Mouse (Mus musculus): Measurements from ENCODE around the gene Aurkaip1. TPM values are rescaled to one million over a fixed set of nuclear protein-coding genes. Genes with fewer than 3 reads are reported as not detected.

Aurkaip1 gene
- polyA plus RNA-seq, 2 experiments, result 114 to 129 TPM

DNA sequence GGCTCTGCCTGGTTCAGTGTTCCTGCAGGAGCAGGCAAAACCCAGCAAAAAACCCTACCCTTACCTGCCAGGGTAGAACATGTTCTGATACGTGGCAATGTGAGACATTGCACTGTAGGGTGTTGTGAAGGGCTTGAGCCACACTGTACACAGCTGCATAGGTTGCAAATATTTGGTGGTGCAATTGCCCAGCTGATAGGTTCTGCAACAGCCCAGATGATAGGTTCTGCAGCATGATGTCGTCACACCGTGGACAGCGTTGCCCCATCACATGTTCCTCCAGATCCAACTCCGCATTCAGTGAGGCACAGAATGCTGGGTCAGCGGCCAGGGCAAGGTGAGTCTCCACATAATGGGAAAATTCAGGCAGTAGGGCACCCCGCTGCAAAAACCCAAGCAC is 30.7 kb downstream of the Aurkaip1 start:
- WGBS, result 86% methylated on average over 7 of the region's 7 CpGs
- Histone ChIP-seq H3K4me2 (replicated peaks; ENCODE audit: low read depth, low read length, severe bottlenecking) (no peak overlapping the region), H3K4me1 (ENCODE audit: control insufficient read depth, insufficient read depth, low read length) (no peaks in the 10 kb centered on the region), H3K9ac (ENCODE audit: low read depth, low read length, severe bottlenecking) (no peak overlapping the region), H3K36me3 (ENCODE audit: control insufficient read depth, insufficient read depth, low read length) (peaks cover 53% of the 10 kb centered on the region), H3K27me3 (ENCODE audit: control insufficient read depth, insufficient read depth, low read length) (no peaks in the 10 kb centered on the region), H3K9me3 (ENCODE audit: control insufficient read depth, low read length) (no peaks in the 10 kb centered on the region), H3K27ac (replicated peaks; ENCODE audit: low read depth, low read length) (no peak overlapping the region), H3K4me3 (replicated peaks; ENCODE audit: low read length) (no peak overlapping the region)
- no peak for TF ChIP-seq POLR2A (IDR thresholded peaks at IDR 0.05; ENCODE audit: borderline replicate concordance, extremely low read depth, insufficient read depth, insufficient read length)
- DNase-seq (ENCODE audit: low spot score), result no peak
- no peak for ATAC-seq (ENCODE audit: low FRiP score, low read depth)

DNA sequence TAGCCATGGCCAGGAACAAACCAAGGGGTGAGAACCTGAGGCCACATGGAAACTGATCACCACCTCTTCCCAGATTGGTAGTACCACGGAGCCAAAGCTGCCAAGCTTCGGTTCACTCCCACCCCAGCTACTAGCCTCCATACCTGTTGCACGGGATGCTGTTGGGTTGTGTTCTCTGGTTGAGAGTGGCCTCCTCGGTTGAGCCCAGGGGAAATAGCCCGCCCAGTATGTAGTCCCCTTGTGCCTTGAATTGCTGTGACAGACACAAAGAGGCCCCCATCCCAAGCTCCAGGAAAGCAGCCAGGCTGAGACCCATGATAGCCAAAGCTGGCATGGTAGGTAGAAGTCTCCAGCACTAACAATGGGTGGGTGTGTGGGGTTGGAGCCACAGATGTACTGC is 31.9 kb downstream of the Aurkaip1 start, which contains the start of gene Tas1r3:
Gene Tas1r3 (minus strand): TSS at position 362 of the 400 bp plus-strand sequence.
- TF ChIP-seq POLR2A (IDR thresholded peaks at IDR 0.05; ENCODE audit: borderline replicate concordance, extremely low read depth, insufficient read depth, insufficient read length), result no peak
- Histone ChIP-seq H3K4me2 (replicated peaks; ENCODE audit: low read depth, low read length, severe bottlenecking) (no peak within 1 kb of the TSS), H3K9me3 (ENCODE audit: control insufficient read depth, low read length) (no peaks in the 10 kb centered on the region), H3K36me3 (ENCODE audit: control insufficient read depth, insufficient read depth, low read length) (peaks cover 44% of the 10 kb centered on the region), H3K4me3 (replicated peaks; ENCODE audit: low read length) (no peak within 1 kb of the TSS), H3K9ac (ENCODE audit: low read depth, low read length, severe bottlenecking) (no peak within 1 kb of the TSS), H3K4me1 (ENCODE audit: control insufficient read depth, insufficient read depth, low read length) (no peaks in the 10 kb centered on the region), H3K27ac (replicated peaks; ENCODE audit: low read depth, low read length) (no peak within 1 kb of the TSS), H3K27me3 (ENCODE audit: control insufficient read depth, insufficient read depth, low read length) (no peaks in the 10 kb centered on the region)
- DNase-seq (ENCODE audit: low spot score) (no peak), ATAC-seq (ENCODE audit: low FRiP score, low read depth) (no peak)
- 86% methylated on average over 5 of the region's 5 CpGs for WGBS

DNA sequence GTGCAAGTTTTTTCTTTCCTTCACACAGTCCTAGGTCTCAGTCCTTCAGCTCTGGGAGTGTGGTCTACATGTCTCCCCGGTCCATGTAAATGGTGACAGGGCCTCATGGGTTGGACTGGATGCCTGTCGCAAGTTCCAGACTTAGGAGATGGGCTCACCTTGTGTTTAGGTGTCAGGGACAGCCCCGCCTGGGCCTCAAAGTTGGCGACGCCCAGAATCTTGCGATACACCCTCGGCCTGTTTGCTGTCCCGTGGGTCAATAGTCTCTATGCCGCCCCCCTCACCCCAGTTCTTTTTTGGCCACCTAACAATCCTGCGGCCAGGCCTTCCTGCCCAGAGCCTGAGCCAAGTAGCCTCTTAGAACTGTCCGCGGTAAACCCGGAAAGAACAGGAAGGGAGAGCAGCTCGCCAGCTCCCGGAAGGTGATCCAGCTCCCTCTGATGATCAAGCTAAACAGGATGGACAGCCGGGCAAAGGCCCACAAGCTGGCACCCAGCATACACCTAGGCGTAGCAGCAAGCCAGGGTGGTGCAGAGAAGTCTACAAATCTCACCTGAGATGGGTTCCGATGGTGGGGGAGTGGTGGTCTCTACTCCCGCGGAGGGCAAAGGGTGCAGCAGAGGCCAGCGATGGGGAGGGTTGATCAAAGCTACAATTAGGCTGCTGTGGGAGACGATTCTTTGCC is 37.7 kb downstream of the Aurkaip1 start:
- no peaks in the 10 kb centered on the region for H3K27me3 ChIP-seq (ENCODE audit: control insufficient read depth, insufficient read depth, low read length)
- H3K9me3 ChIP-seq (ENCODE audit: control insufficient read depth, low read length), result no peaks in the 10 kb centered on the region
- TF ChIP-seq POLR2A (IDR thresholded peaks at IDR 0.05; ENCODE audit: borderline replicate concordance, extremely low read depth, insufficient read depth, insufficient read length), result no peak
- peaks cover 40% of the 10 kb centered on the region for H3K36me3 ChIP-seq (ENCODE audit: control insufficient read depth, insufficient read depth, low read length)
- peak overlapping the region; percentile 67 for H3K9ac ChIP-seq (ENCODE audit: low read depth, low read length, severe bottlenecking)
- DNase-seq (ENCODE audit: low spot score), result no peak
- H3K4me2 ChIP-seq (replicated peaks; ENCODE audit: low read depth, low read length, severe bottlenecking), result peak overlapping the region; percentile 91
- H3K4me3 ChIP-seq (replicated peaks; ENCODE audit: low read length), result peak overlapping the region; percentile 79
- no peak overlapping the region for H3K27ac ChIP-seq (replicated peaks; ENCODE audit: low read depth, low read length)
- ATAC-seq (ENCODE audit: low FRiP score, low read depth), result peak; percentile 21; the same call in 1 of the 2 replicates
- WGBS, result 10% methylated on average over 20 of the region's 22 CpGs
- peaks cover 11% of the 10 kb centered on the region for H3K4me1 ChIP-seq (ENCODE audit: control insufficient read depth, insufficient read depth, low read length)

DNA sequence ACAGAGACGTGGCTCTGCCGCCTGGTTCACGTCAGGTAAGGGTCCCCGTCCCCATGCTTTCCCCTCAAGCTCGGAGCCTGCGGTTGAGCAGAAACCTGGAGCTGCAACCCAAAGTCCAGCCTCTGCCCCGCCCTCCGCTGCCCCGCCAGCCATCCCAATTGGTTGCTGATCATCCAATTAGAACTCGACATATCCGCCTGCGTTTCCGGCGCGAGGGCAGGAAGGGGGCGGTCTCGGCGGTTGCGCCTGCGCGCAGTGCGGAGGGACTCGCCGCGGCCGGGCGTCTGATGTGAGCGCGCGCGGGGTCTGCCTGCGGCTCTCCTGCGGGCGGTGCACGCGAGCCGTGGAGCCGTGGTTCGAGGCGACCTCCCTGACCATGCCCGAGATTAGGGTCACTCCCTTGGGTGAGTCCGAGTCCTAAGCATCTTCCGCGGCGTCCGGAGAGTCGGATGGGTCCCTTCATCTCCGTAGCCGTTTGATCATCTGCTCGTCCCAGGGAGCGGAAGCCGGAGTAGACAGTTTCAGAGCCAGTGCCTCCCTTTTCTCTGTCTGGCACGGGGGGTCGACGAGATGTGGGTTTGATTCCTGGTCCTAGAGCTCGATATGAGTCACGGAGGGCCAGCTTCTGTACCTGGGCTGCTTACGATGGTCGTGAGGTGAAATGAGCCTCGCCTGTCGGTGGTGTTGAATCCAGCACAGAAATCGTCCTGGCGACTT is 38.4 kb downstream of the Aurkaip1 start, which contains the start of the genes Cptp and Ints11:
Gene Cptp (minus strand): TSS at position 124 of the 717 bp plus-strand sequence.
Gene Ints11 (plus strand): TSS at position 230 of the 717 bp plus-strand sequence.
- peaks cover 46% of the 10 kb centered on the region for H3K36me3 ChIP-seq (ENCODE audit: control insufficient read depth, insufficient read depth, low read length)

DNA sequence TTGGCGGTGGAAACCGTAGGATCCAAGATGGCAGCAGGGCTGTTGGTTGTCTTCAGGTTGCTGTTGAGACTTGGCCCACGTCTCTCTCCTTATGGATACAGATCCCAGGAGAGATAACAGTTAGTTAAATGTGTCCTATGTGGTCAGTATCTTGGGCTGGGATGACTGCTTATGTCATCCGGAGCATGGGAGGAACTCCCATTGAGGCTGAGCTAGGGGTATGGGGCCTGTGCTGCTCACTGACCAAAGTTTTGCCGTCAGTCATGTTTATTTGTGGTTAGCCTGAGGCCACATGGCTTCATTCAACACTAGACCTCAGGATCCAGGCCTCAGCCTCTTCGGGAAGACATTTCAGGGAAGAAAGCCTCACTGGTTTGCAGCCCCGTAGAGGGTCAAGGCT is 40.3 kb downstream of the Aurkaip1 start:
- DNase-seq (ENCODE audit: low spot score) (no peak), ATAC-seq (ENCODE audit: low FRiP score, low read depth) (no peak)
- H3K9ac ChIP-seq (ENCODE audit: low read depth, low read length, severe bottlenecking), result no peak overlapping the region
- no peak for TF ChIP-seq POLR2A (IDR thresholded peaks at IDR 0.05; ENCODE audit: borderline replicate concordance, extremely low read depth, insufficient read depth, insufficient read length)
- whole genome bisulfite sequencing, result 93% methylated on average over 7 of the region's 7 CpGs
- H3K9me3 ChIP-seq (ENCODE audit: control insufficient read depth, low read length), result no peaks in the 10 kb centered on the region
- H3K4me2 ChIP-seq (replicated peaks; ENCODE audit: low read depth, low read length, severe bottlenecking), result no peak overlapping the region
- peaks cover 44% of the 10 kb centered on the region for H3K36me3 ChIP-seq (ENCODE audit: control insufficient read depth, insufficient read depth, low read length)
- no peak overlapping the region for H3K4me3 ChIP-seq (replicated peaks; ENCODE audit: low read length)
- no peak overlapping the region for H3K27ac ChIP-seq (replicated peaks; ENCODE audit: low read depth, low read length)
- no peaks in the 10 kb centered on the region for H3K27me3 ChIP-seq (ENCODE audit: control insufficient read depth, insufficient read depth, low read length)
- peaks cover 11% of the 10 kb centered on the region for H3K4me1 ChIP-seq (ENCODE audit: control insufficient read depth, insufficient read depth, low read length)

More for the DNA sequence above, 38.4 kb downstream of the Aurkaip1 start, which contains the start of the genes Cptp and Ints11:
- Histone ChIP-seq H3K9ac (ENCODE audit: low read depth, low read length, severe bottlenecking) (peak within 1 kb of the TSS; percentile 72), H3K9me3 (ENCODE audit: control insufficient read depth, low read length) (no peaks in the 10 kb centered on the region), H3K4me1 (ENCODE audit: control insufficient read depth, insufficient read depth, low read length) (peaks cover 11% of the 10 kb centered on the region), H3K27ac (replicated peaks; ENCODE audit: low read depth, low read length) (0 out of 2 replicates have a peak within 1 kb of the TSS, but pooled peaks have one; percentile 52), H3K27me3 (ENCODE audit: control insufficient read depth, insufficient read depth, low read length) (no peaks in the 10 kb centered on the region), H3K4me2 (replicated peaks; ENCODE audit: low read depth, low read length, severe bottlenecking) (peak within 1 kb of the TSS; percentile 91), H3K4me3 (replicated peaks; ENCODE audit: low read length) (peak within 1 kb of the TSS; percentile 79)
- 0 out of 2 replicates have a peak, but pooled peaks have one; percentile 70 for TF ChIP-seq POLR2A (IDR thresholded peaks at IDR 0.05; ENCODE audit: borderline replicate concordance, extremely low read depth, insufficient read depth, insufficient read length)
- DNase-seq (ENCODE audit: low spot score) (peak; percentile 94), ATAC-seq (ENCODE audit: low FRiP score, low read depth) (peak; percentile 97)
- under 1% methylated on average over 57 of the region's 63 CpGs for WGBS

Small RNA genes within 50 kb of the gene (microRNA-seq; reads per million reads assigned to microRNA genes)
- gene Gm27743, result not detected

Other genes with a start within 250 kb of the Aurkaip1 start
- gene Slc35e2, start 229.9 kb upstream of the Aurkaip1 start, polyA plus RNA-seq (2012; rRNA removed), result 10.9 and 13.8 TPM in 2 replicates
- 8.5 and 10.8 TPM in 2 replicates for gene Slc35e2, start 229.9 kb upstream of the Aurkaip1 start, polyA plus RNA-seq (2014; fragmentation: Nextera tagmentation; extraction: Ambion mirVana)
- gene Cdk11b, start 206.4 kb upstream of the Aurkaip1 start, polyA plus RNA-seq (2012; rRNA removed), result 45.3 and 65.6 TPM in 2 replicates
- gene Cdk11b, start 206.4 kb upstream of the Aurkaip1 start, polyA plus RNA-seq (2014; fragmentation: Nextera tagmentation; extraction: Ambion mirVana), result 53.9 and 60.1 TPM in 2 replicates
- gene Gm10563, start 185.9 kb upstream of the Aurkaip1 start, polyA plus RNA-seq (2012; rRNA removed), result not detected in 2 replicates
- gene Gm10563, start 185.9 kb upstream of the Aurkaip1 start, polyA plus RNA-seq (2014; fragmentation: Nextera tagmentation; extraction: Ambion mirVana), result not detected in 2 replicates
- 34.7 and 42.7 TPM in 2 replicates for gene Mmp23, start 177.9 kb upstream of the Aurkaip1 start, polyA plus RNA-seq (2012; rRNA removed)
- gene Mmp23, start 177.9 kb upstream of the Aurkaip1 start, polyA plus RNA-seq (2014; fragmentation: Nextera tagmentation; extraction: Ambion mirVana), result 17.3 and 19.8 TPM in 2 replicates
- 77.4 and 97.5 TPM in 2 replicates for gene Mib2, start 162.1 kb upstream of the Aurkaip1 start, polyA plus RNA-seq (2012; rRNA removed)
- gene Mib2, start 162.1 kb upstream of the Aurkaip1 start, polyA plus RNA-seq (2014; fragmentation: Nextera tagmentation; extraction: Ambion mirVana), result 29.5 and 32.1 TPM in 2 replicates
- gene Fndc10, start 136.9 kb upstream of the Aurkaip1 start, polyA plus RNA-seq (2012; rRNA removed), result 31.0 and 46.5 TPM in 2 replicates
- 8.1 and 9.4 TPM in 2 replicates for gene Fndc10, start 136.9 kb upstream of the Aurkaip1 start, polyA plus RNA-seq (2014; fragmentation: Nextera tagmentation; extraction: Ambion mirVana)
- 105 and 115 TPM in 2 replicates for gene Ssu72, start 126.5 kb upstream of the Aurkaip1 start, polyA plus RNA-seq (2012; rRNA removed)
- gene Ssu72, start 126.5 kb upstream of the Aurkaip1 start, polyA plus RNA-seq (2014; fragmentation: Nextera tagmentation; extraction: Ambion mirVana), result 131 and 135 TPM in 2 replicates
- 3.7 and 4.0 TPM in 2 replicates for gene Tmem240, start 96.5 kb upstream of the Aurkaip1 start, polyA plus RNA-seq (2012; rRNA removed)
- gene Tmem240, start 96.5 kb upstream of the Aurkaip1 start, polyA plus RNA-seq (2014; fragmentation: Nextera tagmentation; extraction: Ambion mirVana), result 0.88 and 1.1 TPM in 2 replicates
- 117 and 135 TPM in 2 replicates for gene Atad3a, start 70.2 kb upstream of the Aurkaip1 start, polyA plus RNA-seq (2012; rRNA removed)
- 84.8 and 85.2 TPM in 2 replicates for gene Atad3a, start 70.2 kb upstream of the Aurkaip1 start, polyA plus RNA-seq (2014; fragmentation: Nextera tagmentation; extraction: Ambion mirVana)
- gene Vwa1, start 56.6 kb upstream of the Aurkaip1 start, polyA plus RNA-seq (2012; rRNA removed), result 12.4 and 14.9 TPM in 2 replicates
- gene Vwa1, start 56.6 kb upstream of the Aurkaip1 start, polyA plus RNA-seq (2014; fragmentation: Nextera tagmentation; extraction: Ambion mirVana), result 11.9 and 13.9 TPM in 2 replicates
- gene Tmem88b, start 45.4 kb upstream of the Aurkaip1 start, polyA plus RNA-seq (2012; rRNA removed), result 2.0 and 2.6 TPM in 2 replicates
- 0.48 and 0.67 TPM in 2 replicates for gene Tmem88b, start 45.4 kb upstream of the Aurkaip1 start, polyA plus RNA-seq (2014; fragmentation: Nextera tagmentation; extraction: Ambion mirVana)
- 0.23 TPM in 1 of 2 replicates, not detected in the other for gene Ankrd65, start 40.8 kb upstream of the Aurkaip1 start, polyA plus RNA-seq (2012; rRNA removed)
- not detected in 2 replicates for gene Ankrd65, start 40.8 kb upstream of the Aurkaip1 start, polyA plus RNA-seq (2014; fragmentation: Nextera tagmentation; extraction: Ambion mirVana)
- gene Mrpl20, start 28.4 kb upstream of the Aurkaip1 start, polyA plus RNA-seq (2012; rRNA removed), result 72.2 and 97.5 TPM in 2 replicates
- gene Mrpl20, start 28.4 kb upstream of the Aurkaip1 start, polyA plus RNA-seq (2014; fragmentation: Nextera tagmentation; extraction: Ambion mirVana), result 199 and 215 TPM in 2 replicates
- 273 and 304 TPM in 2 replicates for gene Ccnl2, start 18.8 kb upstream of the Aurkaip1 start, polyA plus RNA-seq (2012; rRNA removed)
- gene Ccnl2, start 18.8 kb upstream of the Aurkaip1 start, polyA plus RNA-seq (2014; fragmentation: Nextera tagmentation; extraction: Ambion mirVana), result 190 and 199 TPM in 2 replicates
- gene Mxra8, start 8.4 kb downstream of the Aurkaip1 start, polyA plus RNA-seq (2012; rRNA removed), result 218 and 302 TPM in 2 replicates
- 109 and 120 TPM in 2 replicates for gene Mxra8, start 8.4 kb downstream of the Aurkaip1 start, polyA plus RNA-seq (2014; fragmentation: Nextera tagmentation; extraction: Ambion mirVana)
- gene Dvl1, start 16.1 kb downstream of the Aurkaip1 start, polyA plus RNA-seq (2012; rRNA removed), result 92.9 and 131 TPM in 2 replicates
- 17.4 and 18.8 TPM in 2 replicates for gene Dvl1, start 16.1 kb downstream of the Aurkaip1 start, polyA plus RNA-seq (2014; fragmentation: Nextera tagmentation; extraction: Ambion mirVana)
- gene Tas1r3, start 32.1 kb downstream of the Aurkaip1 start, polyA plus RNA-seq (2012; rRNA removed), result 0.31 and 0.51 TPM in 2 replicates
- gene Tas1r3, start 32.1 kb downstream of the Aurkaip1 start, polyA plus RNA-seq (2014; fragmentation: Nextera tagmentation; extraction: Ambion mirVana), result 0.32 and 0.37 TPM in 2 replicates
- gene Cptp, start 38.2 kb downstream of the Aurkaip1 start, polyA plus RNA-seq (2012; rRNA removed), result 15.0 and 20.5 TPM in 2 replicates
- 16.3 and 19.2 TPM in 2 replicates for gene Cptp, start 38.2 kb downstream of the Aurkaip1 start, polyA plus RNA-seq (2014; fragmentation: Nextera tagmentation; extraction: Ambion mirVana)
- gene Ints11, start 38.3 kb downstream of the Aurkaip1 start, polyA plus RNA-seq (2012; rRNA removed), result 57.4 and 60.7 TPM in 2 replicates
- 63.7 and 75.4 TPM in 2 replicates for gene Ints11, start 38.3 kb downstream of the Aurkaip1 start, polyA plus RNA-seq (2014; fragmentation: Nextera tagmentation; extraction: Ambion mirVana)
- 95.7 and 125 TPM in 2 replicates for gene Pusl1, start 60.5 kb downstream of the Aurkaip1 start, polyA plus RNA-seq (2012; rRNA removed)
- gene Pusl1, start 60.5 kb downstream of the Aurkaip1 start, polyA plus RNA-seq (2014; fragmentation: Nextera tagmentation; extraction: Ambion mirVana), result 54.9 and 57.2 TPM in 2 replicates
- gene Acap3, start 60.5 kb downstream of the Aurkaip1 start, polyA plus RNA-seq (2012; rRNA removed), result 33.8 and 41.6 TPM in 2 replicates
- gene Acap3, start 60.5 kb downstream of the Aurkaip1 start, polyA plus RNA-seq (2014; fragmentation: Nextera tagmentation; extraction: Ambion mirVana), result 19.8 and 22.6 TPM in 2 replicates
- 106 and 117 TPM in 2 replicates for gene Ube2j2, start 112.6 kb downstream of the Aurkaip1 start, polyA plus RNA-seq (2012; rRNA removed)
- 122 and 126 TPM in 2 replicates for gene Ube2j2, start 112.6 kb downstream of the Aurkaip1 start, polyA plus RNA-seq (2014; fragmentation: Nextera tagmentation; extraction: Ambion mirVana)
- 37.0 and 44.3 TPM in 2 replicates for gene C1qtnf12, start 131.0 kb downstream of the Aurkaip1 start, polyA plus RNA-seq (2012; rRNA removed)
- 52.3 and 56.6 TPM in 2 replicates for gene C1qtnf12, start 131.0 kb downstream of the Aurkaip1 start, polyA plus RNA-seq (2014; fragmentation: Nextera tagmentation; extraction: Ambion mirVana)
- 11.3 and 15.2 TPM in 2 replicates for gene B3galt6, start 161.4 kb downstream of the Aurkaip1 start, polyA plus RNA-seq (2012; rRNA removed)
- gene B3galt6, start 161.4 kb downstream of the Aurkaip1 start, polyA plus RNA-seq (2014; fragmentation: Nextera tagmentation; extraction: Ambion mirVana), result 17.0 and 18.8 TPM in 2 replicates
- gene Sdf4, start 161.6 kb downstream of the Aurkaip1 start, polyA plus RNA-seq (2012; rRNA removed), result 52.4 and 74.5 TPM in 2 replicates
- gene Sdf4, start 161.6 kb downstream of the Aurkaip1 start, polyA plus RNA-seq (2014; fragmentation: Nextera tagmentation; extraction: Ambion mirVana), result 171 TPM in 2 replicates
- 4.8 and 5.8 TPM in 2 replicates for gene Tnfrsf4, start 182.6 kb downstream of the Aurkaip1 start, polyA plus RNA-seq (2012; rRNA removed)
- gene Tnfrsf4, start 182.6 kb downstream of the Aurkaip1 start, polyA plus RNA-seq (2014; fragmentation: Nextera tagmentation; extraction: Ambion mirVana), result 0.58 and 0.65 TPM in 2 replicates
- gene Tnfrsf18, start 194.9 kb downstream of the Aurkaip1 start, polyA plus RNA-seq (2012; rRNA removed), result 1.9 TPM in 2 replicates
- 3.7 and 4.7 TPM in 2 replicates for gene Tnfrsf18, start 194.9 kb downstream of the Aurkaip1 start, polyA plus RNA-seq (2014; fragmentation: Nextera tagmentation; extraction: Ambion mirVana)
- gene Ttll10, start 228.1 kb downstream of the Aurkaip1 start, polyA plus RNA-seq (2012; rRNA removed), result 4.0 and 4.2 TPM in 2 replicates
- gene Ttll10, start 228.1 kb downstream of the Aurkaip1 start, polyA plus RNA-seq (2014; fragmentation: Nextera tagmentation; extraction: Ambion mirVana), result 2.4 and 2.6 TPM in 2 replicates

Measured in limb, embryonic 14.5 days (tissue).